Mouse (Mus musculus) hindbrain, embryonic 13.5 days (tissue): Measurements from ENCODE around the gene Irx6. TPM values are rescaled to one million over a fixed set of nuclear protein-coding genes. Genes with fewer than 3 reads are reported as not detected.

Experiments
- ATAC-seq: fragments of 200-750 bp; cut with Nextera tagmentation; 2 replicates; pipeline ENCODE4 v1.8.0; 2017; ENCODE audit warnings: moderate TSS enrichment; ENCODE audit not compliant: low FRiP score
- H3K27ac ChIP-seq: fragments of 300-500 bp; sonication (generic); 2 replicates; pipeline ENCODE4 v1.5.1; 2015; ENCODE audit warnings: inconsistent platforms, mild to moderate bottlenecking, moderate library complexity
- H3K27me3 ChIP-seq: fragments of 300-500 bp; sonication (generic); 2 replicates; pipeline ENCODE4 v1.6.1; 2015; ENCODE audit warnings: mild to moderate bottlenecking, inconsistent platforms
- H3K36me3 ChIP-seq: fragments of 300-500 bp; sonication (generic); 2 replicates; pipeline ENCODE4 v1.6.1; 2015; ENCODE audit warnings: mild to moderate bottlenecking, inconsistent platforms
- H3K4me1 ChIP-seq: fragments of 300-500 bp; sonication (generic); replicated peaks from 2 replicates; pipeline ENCODE4 v1.6.1; 2015; ENCODE audit warnings: inconsistent platforms
- H3K4me2 ChIP-seq: fragments of 300-500 bp; sonication (generic); 2 replicates; pipeline ENCODE4 v1.6.1; 2015; ENCODE audit warnings: inconsistent platforms, mild to moderate bottlenecking, moderate library complexity
- H3K4me3 ChIP-seq: fragments of 300-500 bp; sonication (generic); 2 replicates; pipeline ENCODE4 v1.5.1; 2015; ENCODE audit warnings: mild to moderate bottlenecking, inconsistent platforms
- H3K9ac ChIP-seq: fragments of 300-500 bp; sonication (generic); 2 replicates; pipeline ENCODE4 v1.6.1; 2015; ENCODE audit warnings: mild to moderate bottlenecking, inconsistent platforms
- H3K9me3 ChIP-seq: fragments of 300-500 bp; sonication (generic); 2 replicates; pipeline ENCODE4 v1.6.1; 2016; ENCODE audit warnings: inconsistent platforms
- WGBS: fragments of 180-500 bp; shearing (Covaris S2); methylation state at CpG from one replicate; pipeline ENCODE4 v1.1.7; 2015; 5-methylcytosine and 5-hydroxymethylcytosine counted together
- polyA plus RNA-seq: library from polyadenylated mRNA; unstranded; fragments of >200 nt; fragmentation: Nextera tagmentation; extraction: Ambion mirVana; gene quantifications from 2 replicates; pipeline ENCODE4 v1.2.1, GENCODE M21; 2015

Gene Irx6
- polyA plus RNA-seq, 1 experiment from 2014 or later, result 0.77 TPM

DNA sequence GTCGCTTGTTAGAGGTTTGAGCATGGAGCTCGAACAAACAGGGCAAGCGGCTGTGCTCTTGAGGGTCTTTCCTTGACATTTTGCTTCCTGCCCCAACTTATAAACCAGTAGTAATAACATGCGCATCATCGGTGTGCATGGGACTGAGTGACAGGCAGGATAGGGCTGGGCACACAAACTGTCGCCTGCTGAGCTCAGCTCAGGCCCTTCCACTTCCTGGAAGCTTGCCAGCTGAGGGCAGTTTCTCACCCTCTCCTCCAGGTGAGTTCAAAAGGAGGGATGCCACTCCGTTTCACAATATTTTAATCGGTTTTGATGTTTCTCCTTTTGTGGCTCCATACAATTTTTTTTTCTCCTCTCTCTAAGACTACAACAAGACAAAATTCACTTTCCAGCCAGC is 50.3 kb downstream of the Irx6 start:
- Histone ChIP-seq H3K36me3 (no peaks in the 10 kb centered on the region), H3K27me3 (peaks cover 30% of the 10 kb centered on the region), H3K9ac (no peak overlapping the region), H3K27ac (no peak overlapping the region), H3K4me1 (peaks cover 31% of the 10 kb centered on the region), H3K4me3 (no peak overlapping the region), H3K4me2 (no peak overlapping the region), H3K9me3 (no peaks in the 10 kb centered on the region)
- WGBS, result 62% methylated on average over 8 of the region's 8 CpGs
- no peak for ATAC-seq

Other genes with a start within 250 kb of the Irx6 start
- gene Mmp2, start 153.0 kb downstream of the Irx6 start, polyA plus RNA-seq, result 30.9 and 34.4 TPM in 2 replicates
- 7.5 and 11.3 TPM in 2 replicates for gene Lpcat2, start 181.1 kb downstream of the Irx6 start, polyA plus RNA-seq
- 0.26 and 0.27 TPM in 2 replicates for gene Capns2, start 227.1 kb downstream of the Irx6 start, polyA plus RNA-seq